Mouse (Mus musculus): ENCODE results near the gene Stk38. TPM values are rescaled to one million over a fixed set of nuclear protein-coding genes. Genes with fewer than 3 reads are reported as not detected.
"Not testable (repeated sequence)": the region's sequence is repeated elsewhere in the genome, so short reads cannot be mapped to it uniquely, and the experiment has no call there.

Stk38 gene
- polyA plus RNA-seq, 1 experiment from 2014 or later = 113 TPM

DNA sequence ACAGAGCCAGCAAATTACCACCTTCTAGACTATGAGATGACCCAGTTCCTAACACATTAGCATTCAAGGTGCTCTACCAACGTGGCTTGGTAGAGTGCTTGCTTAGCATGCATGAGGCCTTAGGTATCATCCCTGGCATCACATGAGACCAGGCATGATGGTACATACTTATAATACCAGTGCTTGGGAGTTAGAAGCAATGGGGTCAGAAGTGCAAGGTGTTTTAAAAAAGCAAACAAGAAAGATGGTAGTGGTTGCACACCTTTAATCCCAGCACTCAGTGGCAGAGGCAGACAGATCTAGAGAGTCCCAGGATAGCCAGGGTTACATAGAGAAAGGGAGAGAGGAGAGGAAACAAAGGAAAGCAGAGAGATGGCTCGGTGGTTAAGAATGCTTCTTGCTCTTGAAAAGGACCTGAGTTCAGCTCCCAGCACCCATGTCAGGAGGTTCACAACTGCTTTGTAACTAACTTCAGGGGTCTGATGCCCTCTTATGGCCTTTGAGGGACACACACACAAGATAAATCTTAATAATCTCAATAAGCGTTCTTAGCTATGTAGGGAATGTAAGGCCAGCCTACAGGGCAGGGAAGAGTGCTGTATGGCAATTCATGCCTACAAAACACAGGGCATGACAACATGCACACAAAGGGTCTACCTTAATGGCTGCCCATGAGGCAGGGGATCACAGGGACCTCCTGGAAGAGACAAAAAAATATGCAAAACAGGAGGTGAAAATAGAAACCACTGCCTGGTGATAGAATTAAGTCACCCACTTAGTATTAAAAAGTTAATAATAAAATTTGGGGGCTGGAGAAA, 40.1 kb upstream of the Stk38 start:
- no peaks in the 10 kb centered on the region for H3K9me3 ChIP-seq
- no peak overlapping the region for H3K27ac ChIP-seq (replicated peaks)
- peaks cover 51% of the 10 kb centered on the region for H3K36me3 ChIP-seq
- H3K4me2 ChIP-seq = no peak overlapping the region
- H3K4me3 ChIP-seq = no peak overlapping the region
- WGBS = 68% methylated on average over 3 of the region's 3 CpGs
- no peaks in the 10 kb centered on the region for H3K27me3 ChIP-seq
- H3K9ac ChIP-seq = no peak overlapping the region
- no peak for ATAC-seq (ENCODE audit: low read depth)
- H3K4me1 ChIP-seq (replicated peaks) = peaks cover 9% of the 10 kb centered on the region; the same call in 1 of the 2 replicates

GRCm38 (mm10) chr17:29046863-29047262, 39.1 kb upstream of the Stk38 start:
- Histone ChIP-seq H3K4me2 (no peak overlapping the region), H3K4me3 (no peak overlapping the region), H3K9me3 (no peaks in the 10 kb centered on the region), H3K27ac (replicated peaks) (no peak overlapping the region), H3K36me3 (peaks cover 61% of the 10 kb centered on the region), H3K4me1 (replicated peaks) (peaks cover 9% of the 10 kb centered on the region; the same call in 1 of the 2 replicates), H3K9ac (no peak overlapping the region), H3K27me3 (no peaks in the 10 kb centered on the region)
- ATAC-seq (ENCODE audit: low read depth) = no peak
- WGBS = 87% methylated on average over 3 of the region's 3 CpGs

DNA sequence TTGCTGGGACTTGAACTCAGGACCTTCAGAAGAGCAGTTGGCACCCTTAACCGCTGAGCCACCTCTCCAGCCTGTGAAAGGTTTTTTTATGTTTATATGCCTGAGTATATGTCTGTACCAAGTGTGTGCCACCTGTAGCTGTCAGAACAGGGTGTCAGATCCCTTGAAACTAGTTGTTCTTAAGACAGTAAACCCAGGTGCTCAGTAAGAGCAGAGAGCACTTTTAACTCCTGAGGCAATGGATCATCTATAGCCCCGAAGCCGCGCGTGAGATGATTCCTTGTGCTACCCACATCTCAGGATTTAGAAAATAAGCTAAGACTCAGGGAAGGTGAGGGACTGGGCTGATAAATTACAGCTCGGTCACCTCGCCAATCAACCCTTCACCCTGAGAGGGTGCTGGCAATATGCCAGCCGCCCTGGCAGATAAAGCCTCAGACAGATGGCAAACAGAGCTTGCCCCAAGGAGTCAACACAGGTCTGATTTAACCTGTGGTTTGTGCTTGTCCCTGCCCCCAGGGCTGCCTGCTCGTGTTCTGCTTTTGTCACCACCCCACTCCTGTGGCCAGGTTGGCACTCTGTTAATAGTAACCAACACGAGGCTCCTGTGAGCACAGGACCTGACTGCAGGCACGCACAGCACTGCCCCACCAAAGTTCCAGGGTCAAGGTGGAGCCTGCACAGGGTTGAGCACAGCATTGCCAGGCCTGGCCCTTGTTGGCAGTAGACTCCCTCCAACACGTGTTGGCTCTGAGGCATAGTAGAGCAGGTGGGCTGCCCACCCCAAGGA, 38.1 kb upstream of the Stk38 start:
- 72% methylated on average over 12 of the region's 12 CpGs for WGBS
- Histone ChIP-seq H3K27me3 (no peaks in the 10 kb centered on the region), H3K9me3 (no peaks in the 10 kb centered on the region), H3K27ac (replicated peaks) (no peak overlapping the region), H3K9ac (no peak overlapping the region), H3K4me1 (replicated peaks) (peaks cover 5% of the 10 kb centered on the region; the same call in 1 of the 2 replicates), H3K36me3 (peaks cover 67% of the 10 kb centered on the region), H3K4me2 (no peak overlapping the region), H3K4me3 (no peak overlapping the region)
- no peak for ATAC-seq (ENCODE audit: low read depth)

DNA sequence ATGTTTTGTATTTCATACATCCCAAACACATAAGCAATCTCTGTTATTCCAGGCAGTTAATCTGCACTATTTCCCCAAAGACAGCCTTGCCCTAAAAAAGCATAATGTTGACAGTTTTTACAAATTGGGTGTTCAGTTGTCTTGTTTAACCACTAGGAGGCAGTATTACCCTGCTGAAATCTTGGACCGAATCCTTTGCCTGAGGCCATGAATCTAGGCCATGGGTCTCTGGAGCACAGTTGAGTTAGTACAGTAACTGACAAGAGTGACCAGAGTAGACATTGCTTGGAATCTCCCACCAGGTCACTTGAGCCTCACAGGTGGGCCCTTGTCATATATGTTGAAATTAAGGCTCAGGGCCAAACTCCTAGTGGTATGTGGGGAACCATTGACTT, 37.1 kb upstream of the Stk38 start:
- no peak overlapping the region for H3K4me3 ChIP-seq
- peaks cover 6% of the 10 kb centered on the region; the same call in 1 of the 2 replicates for H3K4me1 ChIP-seq (replicated peaks)
- ATAC-seq (ENCODE audit: low read depth) = no peak
- H3K36me3 ChIP-seq = peaks cover 77% of the 10 kb centered on the region
- no peaks in the 10 kb centered on the region for H3K27me3 ChIP-seq
- 47% methylated on average over 1 of the region's 1 CpGs for WGBS
- H3K9me3 ChIP-seq = no peaks in the 10 kb centered on the region
- H3K4me2 ChIP-seq = no peak overlapping the region
- no peak overlapping the region for H3K27ac ChIP-seq (replicated peaks)
- no peak overlapping the region for H3K9ac ChIP-seq

GRCm38 (mm10) chr17:29044146-29044924, 36.5 kb upstream of the Stk38 start:
- Histone ChIP-seq H3K9me3 (no peaks in the 10 kb centered on the region), H3K4me3 (no peak overlapping the region), H3K36me3 (peaks cover 83% of the 10 kb centered on the region), H3K4me2 (no peak overlapping the region), H3K27me3 (no peaks in the 10 kb centered on the region), H3K4me1 (replicated peaks) (peaks cover 10% of the 10 kb centered on the region), H3K27ac (replicated peaks) (no peak overlapping the region), H3K9ac (no peak overlapping the region)
- 91% methylated on average over 6 of the region's 6 CpGs for WGBS
- no peak for ATAC-seq (ENCODE audit: low read depth)

GRCm38 (mm10) chr17:29043583-29043982, 35.8 kb upstream of the Stk38 start:
- Histone ChIP-seq H3K4me2 (no peak overlapping the region), H3K27ac (replicated peaks) (no peak overlapping the region), H3K4me1 (replicated peaks) (peaks cover 15% of the 10 kb centered on the region), H3K27me3 (no peaks in the 10 kb centered on the region), H3K9ac (no peak overlapping the region), H3K36me3 (peaks cover 90% of the 10 kb centered on the region), H3K4me3 (no peak overlapping the region), H3K9me3 (no peaks in the 10 kb centered on the region)
- ATAC-seq (ENCODE audit: low read depth) = no peak
- 91% methylated on average over 3 of the region's 3 CpGs for WGBS

DNA sequence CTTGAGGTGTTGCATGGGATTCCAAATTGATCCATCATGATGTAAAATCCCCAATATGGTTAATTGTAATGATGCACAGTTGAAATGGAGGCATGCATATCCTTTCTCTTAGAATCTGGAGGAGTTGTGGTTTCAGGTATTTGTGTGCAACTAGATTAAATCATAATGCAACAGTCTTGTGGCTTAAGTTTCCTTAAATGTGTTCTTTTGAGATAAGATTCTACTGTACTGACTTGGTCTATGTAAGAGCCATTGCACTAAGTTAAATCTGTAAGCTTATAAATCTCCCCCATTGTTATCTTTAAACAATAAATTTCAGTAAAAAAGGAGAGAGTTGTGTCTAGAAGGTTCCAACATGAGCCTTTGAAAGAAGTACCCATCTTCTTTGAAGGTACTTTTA, 34.8 kb upstream of the Stk38 start:
- H3K36me3 ChIP-seq = peaks cover 94% of the 10 kb centered on the region
- no peaks in the 10 kb centered on the region for H3K27me3 ChIP-seq
- no peaks in the 10 kb centered on the region for H3K9me3 ChIP-seq

GRCm38 (mm10) chr17:29041632-29042031, 33.8 kb upstream of the Stk38 start:
- H3K27ac ChIP-seq (replicated peaks) = not testable (repeated sequence)

More for the DNA sequence above, 34.8 kb upstream of the Stk38 start:
- H3K4me1 ChIP-seq (replicated peaks) = peaks cover 23% of the 10 kb centered on the region
- no peak overlapping the region for H3K4me3 ChIP-seq
- H3K27ac ChIP-seq (replicated peaks) = no peak overlapping the region
- no peak for ATAC-seq (ENCODE audit: low read depth)
- no peak overlapping the region for H3K9ac ChIP-seq
- no peak overlapping the region for H3K4me2 ChIP-seq

GRCm38 (mm10) chr17:29039351-29039750, 31.6 kb upstream of the Stk38 start:
- Histone ChIP-seq H3K36me3 (peaks cover 78% of the 10 kb centered on the region), H3K4me3 (no peak overlapping the region), H3K27ac (replicated peaks) (no peak overlapping the region), H3K4me1 (replicated peaks) (peaks cover 55% of the 10 kb centered on the region), H3K4me2 (no peak overlapping the region), H3K9ac (no peak overlapping the region), H3K9me3 (no peaks in the 10 kb centered on the region), H3K27me3 (no peaks in the 10 kb centered on the region)
- WGBS = 77% methylated on average over 11 of the region's 11 CpGs
- ATAC-seq (ENCODE audit: low read depth) = no peak

More at GRCm38 (mm10) chr17:29041632-29042031, 33.8 kb upstream of the Stk38 start:
- peaks cover 94% of the 10 kb centered on the region for H3K36me3 ChIP-seq
- H3K4me3 ChIP-seq; H3K9me3 ChIP-seq; H3K27me3 ChIP-seq; ATAC-seq (ENCODE audit: low read depth); H3K4me2 ChIP-seq; H3K9ac ChIP-seq: not testable (repeated sequence)
- H3K4me1 ChIP-seq (replicated peaks) = peaks cover 32% of the 10 kb centered on the region
- 90% methylated on average over 3 of the region's 3 CpGs for WGBS

- Histone ChIP-seq H3K4me3 (peak overlapping the region; percentile 88), H3K4me1 (replicated peaks) (peaks cover 64% of the 10 kb centered on the region), H3K9me3 (no peaks in the 10 kb centered on the region), H3K27ac (replicated peaks) (no peak overlapping the region), H3K4me2 (peak overlapping the region; percentile 100), H3K27me3 (no peaks in the 10 kb centered on the region), H3K9ac (peak overlapping the region; percentile 96; the same call in 1 of the 2 replicates), H3K36me3 (peaks cover 44% of the 10 kb centered on the region)
- ATAC-seq (ENCODE audit: low read depth) = no peak
Observed at GRCm38 (mm10) chr17:29035506-29035905, 27.7 kb upstream of the Stk38 start.

- Histone ChIP-seq H3K4me2 (peak overlapping the region; percentile 100), H3K4me3 (peak overlapping the region; percentile 88), H3K9ac (peak overlapping the region; percentile 96), H3K36me3 (peaks cover 31% of the 10 kb centered on the region), H3K9me3 (no peaks in the 10 kb centered on the region), H3K4me1 (replicated peaks) (peaks cover 54% of the 10 kb centered on the region), H3K27ac (replicated peaks) (peak overlapping the region; percentile 10; the same call in 1 of the 2 replicates), H3K27me3 (no peaks in the 10 kb centered on the region)
- ATAC-seq (ENCODE audit: low read depth) = no peak
Observed at GRCm38 (mm10) chr17:29034264-29034663, 26.5 kb upstream of the Stk38 start.

Data from neural tube, embryonic 13.5 days (tissue).